Mouse (Mus musculus): ENCODE measurements at regions not wholly inside any gene's neighbourhood (a gene's known extent, or its start where the extent isn't known, plus 50 kb on each side); places are given as distances from the start of the nearest gene placed in this dataset.

- TF ChIP-seq POLR2A (IDR thresholded peaks at IDR 0.05; ENCODE audit: extremely low read depth, insufficient read depth, low read length): no peak
- TF ChIP-seq CTCF (IDR thresholded peaks at IDR 0.05; ENCODE audit: low read depth, low read length): no peak
Measured at GRCm38 (mm10) chr5:46073744-46074143, 216.3 kb upstream of the Lcorl start.
